Mouse (Mus musculus) liver, postnatal 0 days (tissue): ENCODE results near the gene Chst10.

Experiments
- CTCF ChIP-seq: sonication (generic); IDR thresholded peaks from 2 replicates; pipeline ENCODE4 v1.5.1; 2016; ENCODE audit warnings: antibody characterized with exemption, low read depth
- EP300 ChIP-seq: IDR thresholded peaks from 2 replicates; pipeline ENCODE4 v1.6.1; 2016; ENCODE audit warnings: antibody characterized with exemption, low read depth, mild to moderate bottlenecking

DNA sequence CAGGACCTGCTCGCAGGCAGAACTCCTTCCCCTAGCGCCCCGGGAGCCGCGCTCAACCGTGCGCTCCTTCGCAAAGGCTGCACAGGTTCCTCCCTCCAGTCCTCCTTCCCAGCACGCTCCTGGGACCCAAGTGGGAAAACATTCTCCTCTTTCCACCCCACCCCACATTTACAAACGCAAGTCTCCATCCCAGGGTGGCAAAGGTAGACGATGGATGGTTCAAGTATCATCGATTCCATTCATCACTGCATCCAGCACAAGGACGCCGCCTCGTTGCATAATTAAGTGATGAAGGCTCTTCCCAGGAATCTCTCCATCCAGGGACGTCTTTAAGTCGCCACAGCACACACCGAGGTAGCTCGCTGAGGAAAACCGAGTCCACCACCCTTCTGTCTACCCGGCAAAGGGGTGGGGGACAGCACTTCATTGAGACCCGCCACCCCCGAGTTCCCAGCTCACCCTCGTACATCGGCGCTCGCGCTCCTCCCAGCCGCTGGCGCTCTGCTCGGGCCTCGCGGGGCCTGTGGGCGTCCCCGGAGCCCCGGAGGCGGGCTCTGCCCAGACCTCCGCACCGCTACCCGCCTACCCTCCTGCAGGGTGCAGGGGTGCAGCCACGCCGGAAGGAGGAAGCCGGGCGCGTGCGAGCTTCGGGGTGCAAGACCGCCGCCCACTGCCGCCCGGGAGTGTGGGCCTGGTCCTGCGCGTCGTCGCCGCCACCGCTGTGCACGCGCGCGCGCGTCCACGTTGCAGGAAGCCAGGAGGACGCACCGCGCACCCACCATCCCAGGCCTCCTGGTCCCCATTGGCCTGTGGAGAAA lies at the start of gene Chst10:
- TF ChIP-seq CTCF (no peak), EP300 (no peak)
